Mouse (Mus musculus) forebrain, embryonic 12.5 days (tissue): ENCODE data around the gene Sfi1. TPM values are rescaled to one million over a fixed set of nuclear protein-coding genes. Genes with fewer than 3 reads are reported as not detected.
"Not testable (repeated sequence)": the region's sequence is repeated elsewhere in the genome, so short reads cannot be mapped to it uniquely, and the experiment has no call there.

ENCODE experiments used
- ATAC-seq: fragments of 200-750 bp; cut with Nextera tagmentation; 2 replicates; pipeline ENCODE4 v1.8.0; 2017; ENCODE audit warnings: moderate TSS enrichment; ENCODE audit not compliant: low FRiP score
- H3K27ac ChIP-seq: fragments of 300-500 bp; sonication (generic); 2 replicates; pipeline ENCODE4 v1.5.1; 2016; ENCODE audit warnings: mild to moderate bottlenecking
- H3K27me3 ChIP-seq: fragments of 300-500 bp; sonication (generic); 2 replicates; pipeline ENCODE4 v1.6.1; 2016; ENCODE audit warnings: mild to moderate bottlenecking
- H3K36me3 ChIP-seq: fragments of 300-500 bp; sonication (generic); replicated peaks from 2 replicates; pipeline ENCODE4 v1.6.1; 2016; ENCODE audit warnings: mild to moderate bottlenecking
- H3K4me1 ChIP-seq: fragments of 300-500 bp; sonication (generic); 2 replicates; pipeline ENCODE4 v1.6.1; 2016
- H3K4me2 ChIP-seq: fragments of 300-500 bp; sonication (generic); 2 replicates; pipeline ENCODE4 v1.6.1; 2016; ENCODE audit warnings: mild to moderate bottlenecking, moderate library complexity
- H3K4me3 ChIP-seq: fragments of 300-500 bp; sonication (generic); replicated peaks from 2 replicates; pipeline ENCODE4 v1.5.1; 2016; ENCODE audit warnings: mild to moderate bottlenecking
- H3K9ac ChIP-seq: fragments of 300-500 bp; sonication (generic); 2 replicates; pipeline ENCODE4 v1.6.1; 2016; ENCODE audit warnings: mild to moderate bottlenecking
- H3K9me3 ChIP-seq: fragments of 300-500 bp; sonication (generic); 2 replicates; pipeline ENCODE4 v1.6.1; 2016
- WGBS: fragments of 180-500 bp; shearing (Covaris S2); methylation state at CpG from one replicate; pipeline ENCODE4 v1.1.7; 2016; 5-methylcytosine and 5-hydroxymethylcytosine counted together
- polyA plus RNA-seq: library from polyadenylated mRNA; unstranded; fragments of >200 nt; fragmentation: Nextera tagmentation; extraction: Ambion mirVana; gene quantifications from 2 replicates; pipeline ENCODE4 v1.2.1, GENCODE M21; 2016

Gene Sfi1
- polyA plus RNA-seq, 1 experiment from 2014 or later: 17.8 TPM

GRCm38 (mm10) chr11:3132957-3133356, 60.3 kb downstream of the Sfi1 start:
- not testable (repeated sequence) for H3K4me3 ChIP-seq, H3K36me3 ChIP-seq, H3K9ac ChIP-seq, H3K4me2 ChIP-seq, H3K27me3 ChIP-seq, H3K4me1 ChIP-seq, H3K27ac ChIP-seq
- 0 out of 2 replicates have a peak, but pooled peaks have one; percentile 3 for ATAC-seq
- peaks cover 22% of the 10 kb centered on the region for H3K9me3 ChIP-seq
- 81% methylated on average over 3 of the region's 3 CpGs for WGBS

DNA sequence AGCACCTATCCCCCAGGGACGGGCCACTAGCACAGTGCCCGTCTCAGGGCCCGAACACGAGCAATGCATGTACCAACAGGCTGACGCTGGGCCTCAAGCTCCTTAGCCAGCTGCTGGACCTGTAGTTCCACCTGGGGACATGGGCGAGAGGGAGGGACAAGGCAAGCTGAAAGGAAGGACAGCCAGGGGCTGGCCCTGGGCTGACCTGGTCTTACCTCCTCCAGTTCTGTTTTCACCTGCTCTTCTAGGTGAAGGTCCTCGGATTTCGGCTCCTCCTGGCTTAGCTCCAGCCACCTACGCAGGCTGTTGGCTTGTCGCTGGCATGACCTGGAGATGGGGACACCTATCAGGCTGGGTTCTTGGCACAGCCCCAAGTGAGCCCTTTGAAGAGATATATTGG, 61.3 kb downstream of the Sfi1 start:
- H3K9me3 ChIP-seq: peaks cover 24% of the 10 kb centered on the region
- not testable (repeated sequence) for H3K4me3 ChIP-seq, H3K36me3 ChIP-seq, H3K4me2 ChIP-seq, H3K27ac ChIP-seq, H3K4me1 ChIP-seq, H3K9ac ChIP-seq, H3K27me3 ChIP-seq
- ATAC-seq: peak; percentile 30
- WGBS: 92% methylated on average over 10 of the region's 10 CpGs

DNA sequence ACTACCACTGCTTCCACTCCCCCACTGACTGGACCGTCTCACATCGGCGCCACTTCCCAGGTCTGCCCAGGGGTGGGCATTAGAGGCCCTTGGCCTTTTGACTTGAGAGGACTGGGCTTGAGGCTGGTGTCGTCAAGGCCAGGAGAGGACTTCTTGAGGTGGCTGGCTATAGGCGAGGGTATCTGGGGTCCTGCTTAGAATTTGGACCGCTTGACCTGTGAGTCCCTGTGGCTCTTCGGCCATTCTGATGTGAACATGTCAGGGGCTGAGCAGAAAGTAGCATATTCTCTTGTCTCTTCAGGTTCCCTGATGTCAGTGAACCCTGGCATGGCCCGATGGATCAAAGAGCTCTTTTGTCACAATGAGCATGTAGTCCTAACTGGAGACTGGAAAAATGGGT, 63.4 kb downstream of the Sfi1 start:
- peak; percentile 7; the same call in 1 of the 2 replicates for ATAC-seq
- not testable (repeated sequence) for H3K4me2 ChIP-seq

DNA sequence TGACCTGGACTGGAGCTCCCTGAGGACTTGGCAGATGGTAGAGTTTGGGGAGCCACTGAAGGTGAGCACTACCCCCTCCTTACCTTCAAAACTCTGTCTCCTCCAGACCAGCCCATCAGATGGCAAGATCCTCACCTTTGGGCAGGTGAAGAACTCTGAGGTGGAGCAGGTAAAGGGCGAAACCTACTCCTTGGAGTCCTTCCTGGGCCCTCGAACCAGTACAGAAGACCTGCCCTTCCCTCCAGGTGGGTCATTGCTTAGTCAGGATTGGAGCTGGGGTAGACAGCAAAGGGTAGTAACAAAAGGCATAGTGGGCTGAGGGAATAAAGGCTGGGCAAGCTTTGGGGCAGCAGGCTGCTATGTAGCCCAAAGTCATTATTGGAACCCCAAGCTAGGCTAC, 64.0 kb downstream of the Sfi1 start:
- WGBS: 88% methylated on average over 2 of the region's 2 CpGs
- not testable (repeated sequence) for H3K4me3 ChIP-seq, H3K4me1 ChIP-seq, H3K36me3 ChIP-seq, H3K9ac ChIP-seq, ATAC-seq, H3K27me3 ChIP-seq, H3K27ac ChIP-seq, H3K4me2 ChIP-seq
- peaks cover 24% of the 10 kb centered on the region for H3K9me3 ChIP-seq

More for the DNA sequence above, 63.4 kb downstream of the Sfi1 start:
- not testable (repeated sequence) for H3K36me3 ChIP-seq, H3K9ac ChIP-seq, H3K27me3 ChIP-seq, H3K4me1 ChIP-seq, H3K4me3 ChIP-seq, H3K27ac ChIP-seq
- H3K9me3 ChIP-seq: peaks cover 24% of the 10 kb centered on the region
- 94% methylated on average over 8 of the region's 8 CpGs for WGBS

GRCm38 (mm10) chr11:3127303-3127795, 65.9 kb downstream of the Sfi1 start:
- H3K4me2 ChIP-seq, H3K9ac ChIP-seq, H3K4me3 ChIP-seq, H3K27ac ChIP-seq, H3K36me3 ChIP-seq, H3K4me1 ChIP-seq, H3K27me3 ChIP-seq: not testable (repeated sequence)
- peaks cover 20% of the 10 kb centered on the region for H3K9me3 ChIP-seq
- WGBS: 94% methylated on average over 5 of the region's 7 CpGs
- ATAC-seq: peak; percentile 40

- H3K4me1 ChIP-seq, H3K27me3 ChIP-seq, H3K36me3 ChIP-seq, H3K27ac ChIP-seq, H3K4me3 ChIP-seq, H3K9ac ChIP-seq, H3K4me2 ChIP-seq: not testable (repeated sequence)
- 80% methylated on average over 6 of the region's 6 CpGs for WGBS
- H3K9me3 ChIP-seq: peaks cover 15% of the 10 kb centered on the region
- ATAC-seq: peak; percentile 24; the same call in 1 of the 2 replicates
These were observed 66.6 kb downstream of the Sfi1 start for GRCm38 (mm10) chr11:3126478-3127302.

GRCm38 (mm10) chr11:3125922-3126321, 67.3 kb downstream of the Sfi1 start:
- ATAC-seq, H3K4me2 ChIP-seq, H3K4me1 ChIP-seq, H3K9ac ChIP-seq, H3K27ac ChIP-seq, H3K36me3 ChIP-seq, H3K27me3 ChIP-seq, H3K4me3 ChIP-seq: not testable (repeated sequence)
- WGBS: 86% methylated on average over 4 of the region's 4 CpGs
- peaks cover 15% of the 10 kb centered on the region for H3K9me3 ChIP-seq

DNA sequence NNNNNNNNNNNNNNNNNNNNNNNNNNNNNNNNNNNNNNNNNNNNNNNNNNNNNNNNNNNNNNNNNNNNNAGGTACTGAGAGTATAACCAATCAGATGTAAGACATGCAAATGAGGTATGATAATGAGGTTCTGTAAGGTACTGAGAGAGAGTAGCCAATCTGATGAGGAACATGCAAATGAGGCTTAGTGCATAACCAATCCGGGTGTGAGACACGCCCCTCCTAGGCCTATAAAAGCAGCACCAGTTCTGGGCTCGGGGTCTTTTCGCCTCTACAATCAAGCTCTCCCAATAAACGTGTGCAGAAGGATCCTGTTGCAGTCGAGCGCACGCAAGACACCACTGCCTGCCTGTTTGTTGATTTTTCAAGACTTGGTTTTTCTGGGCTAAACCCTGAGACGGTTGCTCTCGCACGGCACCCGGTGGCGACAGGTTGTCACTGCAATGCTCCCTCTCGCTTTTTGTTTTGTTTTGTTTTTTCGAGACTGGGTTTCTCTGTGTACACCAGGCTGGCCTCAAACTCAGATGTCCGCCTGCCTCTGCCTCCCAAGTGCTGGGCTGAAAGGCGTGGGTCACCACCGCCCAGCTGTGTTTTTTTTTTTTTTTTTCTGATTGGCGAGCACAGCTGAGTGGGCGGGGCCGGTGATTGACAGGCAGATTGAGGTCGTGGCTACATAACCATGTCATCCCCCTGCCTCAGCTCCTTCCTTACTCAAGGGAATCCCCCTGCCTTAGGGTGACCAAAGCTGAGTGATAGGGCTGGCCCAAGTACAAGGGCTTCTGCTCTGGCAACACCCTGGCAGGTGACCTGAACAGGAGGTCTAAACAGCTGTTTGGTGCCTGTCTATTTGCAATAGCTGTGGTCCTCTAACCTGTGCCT, 68.1 kb downstream of the Sfi1 start:
- peaks cover 13% of the 10 kb centered on the region for H3K9me3 ChIP-seq
- H3K27ac ChIP-seq, H3K4me2 ChIP-seq, ATAC-seq, H3K9ac ChIP-seq, H3K4me3 ChIP-seq, H3K36me3 ChIP-seq, H3K27me3 ChIP-seq, H3K4me1 ChIP-seq: not testable (repeated sequence)
- WGBS: 88% methylated on average over 22 of the region's 22 CpGs

DNA sequence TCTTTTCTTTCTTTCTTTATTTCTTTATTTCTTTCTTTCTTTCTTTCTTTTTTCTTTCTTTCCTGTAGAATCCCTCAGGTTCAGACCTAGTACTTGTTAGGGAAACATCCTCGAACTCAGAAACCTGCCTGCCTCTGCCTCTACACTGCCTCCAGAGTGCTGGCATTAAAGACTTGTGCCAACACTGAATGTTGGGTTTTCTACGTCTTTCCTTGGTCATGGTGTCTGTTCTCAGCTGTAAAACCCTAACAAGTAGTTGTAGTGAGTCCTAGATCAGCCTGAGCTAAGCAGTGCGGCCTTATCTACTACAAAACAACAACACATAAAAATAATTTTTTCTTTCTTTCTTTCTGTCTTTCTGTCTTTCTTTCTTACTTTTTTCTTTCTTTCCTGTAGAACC, 78.9 kb downstream of the Sfi1 start:
- Histone ChIP-seq H3K9me3 (peaks cover 20% of the 10 kb centered on the region), H3K27ac (no peak overlapping the region), H3K4me2 (no peak overlapping the region), H3K27me3 (no peaks in the 10 kb centered on the region), H3K4me3 (no peak overlapping the region), H3K9ac (no peak overlapping the region), H3K4me1 (no peaks in the 10 kb centered on the region), H3K36me3 (no peaks in the 10 kb centered on the region)
- WGBS: 57% methylated on average over 3 of the region's 3 CpGs
- no peak for ATAC-seq

DNA sequence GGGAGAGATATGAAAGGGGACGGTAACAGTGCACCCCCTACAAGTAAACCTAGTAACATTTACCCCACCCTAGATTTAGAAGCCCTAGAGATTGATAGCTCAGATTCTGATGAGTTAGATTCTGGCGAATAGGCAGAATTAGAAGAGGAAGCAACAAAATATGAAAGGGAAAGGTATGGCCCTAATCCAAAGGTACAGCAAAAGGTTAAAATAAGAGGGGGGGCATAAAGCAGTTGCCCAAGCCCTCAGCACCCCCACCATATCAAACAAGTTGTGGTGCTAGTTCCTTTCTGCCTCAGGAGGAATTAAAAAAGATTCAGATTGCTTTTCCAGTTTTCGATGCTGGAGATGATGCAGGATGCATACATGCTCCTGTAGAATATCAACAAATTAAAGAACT, 87.1 kb downstream of the Sfi1 start:
- Histone ChIP-seq H3K9ac (no peak overlapping the region), H3K4me1 (no peaks in the 10 kb centered on the region), H3K4me3 (no peak overlapping the region), H3K4me2 (no peak overlapping the region), H3K9me3 (peaks cover 59% of the 10 kb centered on the region), H3K36me3 (no peaks in the 10 kb centered on the region), H3K27me3 (no peaks in the 10 kb centered on the region), H3K27ac (no peak overlapping the region)
- WGBS: 89% methylated on average over 3 of the region's 3 CpGs
- no peak for ATAC-seq

DNA sequence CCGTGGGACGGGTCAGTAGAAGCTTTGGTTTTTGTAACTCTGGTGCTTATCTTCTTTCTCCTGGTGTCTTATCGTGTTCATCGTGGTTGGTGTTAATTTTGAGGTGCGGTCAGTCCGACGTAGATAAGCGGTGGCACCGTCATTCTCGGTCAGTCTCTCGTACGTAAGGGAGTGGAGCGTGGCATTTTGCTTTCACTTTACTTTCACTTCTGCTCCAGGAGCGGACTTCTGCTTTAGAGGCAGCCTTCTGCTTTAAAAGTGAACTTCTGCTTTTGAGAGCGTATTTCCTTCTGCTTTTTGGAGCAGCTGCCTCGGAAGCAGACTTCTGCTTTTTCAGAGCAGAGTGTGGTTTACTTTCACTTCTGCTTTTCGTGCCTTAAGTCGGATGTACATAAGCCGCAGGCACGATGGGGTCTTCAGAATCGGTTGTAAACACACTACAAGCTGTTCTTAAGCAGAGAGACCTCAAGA, 88.0 kb downstream of the Sfi1 start:
- Histone ChIP-seq H3K27me3 (no peaks in the 10 kb centered on the region), H3K9ac (no peak overlapping the region), H3K4me1 (no peaks in the 10 kb centered on the region), H3K27ac (no peak overlapping the region), H3K4me3 (no peak overlapping the region), H3K36me3 (no peaks in the 10 kb centered on the region), H3K9me3 (peaks cover 59% of the 10 kb centered on the region), H3K4me2 (no peak overlapping the region)
- 93% methylated on average over 21 of the region's 21 CpGs for WGBS
- ATAC-seq: no peak

- not testable (repeated sequence) for H3K27me3 ChIP-seq, H3K4me2 ChIP-seq, H3K36me3 ChIP-seq, H3K9ac ChIP-seq, H3K4me3 ChIP-seq, H3K4me1 ChIP-seq, ATAC-seq, H3K27ac ChIP-seq
- 86% methylated on average over 20 of the region's 20 CpGs for WGBS
- peaks cover 64% of the 10 kb centered on the region for H3K9me3 ChIP-seq
These were observed 88.6 kb downstream of the Sfi1 start for GRCm38 (mm10) chr11:3104501-3105260.
